Mouse (Mus musculus) intestine, embryonic 16.5 days (tissue): Measurements from ENCODE around the gene Immp2l. TPM values are rescaled to one million over a fixed set of nuclear protein-coding genes. Genes with fewer than 3 reads are reported as not detected.

Experiments
- ATAC-seq: fragments of 200-750 bp; cut with Nextera tagmentation; 2 replicates; pipeline ENCODE4 v1.8.0; 2017; ENCODE audit warnings: moderate TSS enrichment, moderate library complexity
- H3K27ac ChIP-seq: fragments of 300-500 bp; sonication (generic); 2 replicates; pipeline ENCODE4 v1.5.1; 2014; ENCODE audit warnings: mild to moderate bottlenecking, low read length
- H3K27me3 ChIP-seq: fragments of 300-500 bp; sonication (generic); replicated peaks from 2 replicates; pipeline ENCODE4 v1.6.1; 2014; ENCODE audit warnings: low read length, control low read depth, mixed read lengths; ENCODE audit not compliant: control insufficient read depth, insufficient read depth
- H3K36me3 ChIP-seq: fragments of 300-500 bp; sonication (generic); 2 replicates; pipeline ENCODE4 v1.6.1; 2014; ENCODE audit warnings: low read length, control low read depth; ENCODE audit not compliant: control insufficient read depth, insufficient read depth
- H3K4me1 ChIP-seq: fragments of 300-500 bp; sonication (generic); 2 replicates; pipeline ENCODE4 v1.6.1; 2014; ENCODE audit warnings: low read length, control low read depth, mixed read lengths; ENCODE audit not compliant: control insufficient read depth, insufficient read depth
- H3K4me2 ChIP-seq: fragments of 300-500 bp; sonication (generic); 2 replicates; pipeline ENCODE4 v1.6.1; 2014; ENCODE audit warnings: low read depth, low read length, control low read depth
- H3K4me3 ChIP-seq: fragments of 300-500 bp; sonication (generic); 2 replicates; pipeline ENCODE4 v1.5.1; 2014; ENCODE audit warnings: mild to moderate bottlenecking, low read length
- H3K9ac ChIP-seq: fragments of 300-500 bp; sonication (generic); 2 replicates; pipeline ENCODE4 v1.6.1; 2014; ENCODE audit warnings: low read depth, low read length
- H3K9me3 ChIP-seq: fragments of 300-500 bp; sonication (generic); 2 replicates; pipeline ENCODE4 v1.6.1; 2016; ENCODE audit warnings: low read length, control low read depth; ENCODE audit not compliant: control insufficient read depth
- WGBS: fragments of 180-500 bp; shearing (Covaris S2); extraction: QIAGEN DNeasy Blood & Tissue Kit; methylation state at CpG from one replicate; pipeline ENCODE4 v1.1.7; 2014; 5-methylcytosine and 5-hydroxymethylcytosine counted together
- polyA plus RNA-seq: library from polyadenylated mRNA; unstranded; fragments of >200 nt; fragmentation: Nextera tagmentation; extraction: Ambion mirVana; gene quantifications from 2 replicates; pipeline ENCODE4 v1.2.1, GENCODE M21; 2015

Immp2l gene
- polyA plus RNA-seq, 1 experiment from 2014 or later = 36.8 TPM

GRCm38 (mm10) chr12:41349386-41349785, 325.5 kb downstream of the Immp2l start:
- H3K27ac ChIP-seq = no peak overlapping the region

GRCm38 (mm10) chr12:41349814-41350213, 325.9 kb downstream of the Immp2l start:
- no peaks in the 10 kb centered on the region for H3K4me1 ChIP-seq
- no peak overlapping the region for H3K9ac ChIP-seq
- no peaks in the 10 kb centered on the region for H3K27me3 ChIP-seq
- WGBS = 65% methylated on average over 2 of the region's 2 CpGs
- H3K36me3 ChIP-seq = no peaks in the 10 kb centered on the region
- ATAC-seq = no peak
- no peak overlapping the region for H3K4me3 ChIP-seq
- no peak overlapping the region for H3K4me2 ChIP-seq
- H3K27ac ChIP-seq = no peak overlapping the region
- no peaks in the 10 kb centered on the region for H3K9me3 ChIP-seq

More at GRCm38 (mm10) chr12:41349386-41349785, 325.5 kb downstream of the Immp2l start:
- H3K9me3 ChIP-seq = no peaks in the 10 kb centered on the region
- no peak overlapping the region for H3K9ac ChIP-seq
- no peaks in the 10 kb centered on the region for H3K27me3 ChIP-seq
- H3K36me3 ChIP-seq = no peaks in the 10 kb centered on the region
- no peak overlapping the region for H3K4me2 ChIP-seq
- WGBS = 59% methylated on average over 2 of the region's 2 CpGs
- H3K4me1 ChIP-seq = no peaks in the 10 kb centered on the region
- ATAC-seq = no peak
- H3K4me3 ChIP-seq = no peak overlapping the region

GRCm38 (mm10) chr12:41351275-41351674, 327.4 kb downstream of the Immp2l start:
- Histone ChIP-seq H3K9me3 (no peaks in the 10 kb centered on the region), H3K4me3 (no peak overlapping the region), H3K4me2 (no peak overlapping the region), H3K4me1 (no peaks in the 10 kb centered on the region), H3K9ac (no peak overlapping the region), H3K27me3 (no peaks in the 10 kb centered on the region), H3K27ac (no peak overlapping the region), H3K36me3 (no peaks in the 10 kb centered on the region)
- WGBS = 38% methylated on average over 2 of the region's 2 CpGs
- no peak for ATAC-seq

DNA sequence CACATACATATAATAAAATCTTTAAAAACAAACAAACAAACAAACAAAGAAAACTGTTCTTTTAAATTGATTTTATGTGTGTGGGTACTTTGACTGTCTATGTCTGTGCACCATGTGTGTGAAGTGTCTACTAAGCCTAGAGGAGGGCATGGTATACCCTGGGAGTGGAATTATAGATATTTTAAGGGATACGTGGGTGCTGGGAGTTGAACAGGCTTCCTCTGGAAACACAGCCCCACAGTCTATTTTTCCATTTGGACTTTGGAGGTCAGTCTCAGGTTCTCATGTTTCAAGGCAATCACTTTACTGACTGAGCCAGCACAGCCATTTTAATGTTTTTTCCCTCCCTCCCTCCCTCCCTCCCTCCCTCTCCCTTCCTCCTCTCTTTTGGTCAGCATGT, 331.0 kb downstream of the Immp2l start:
- H3K27ac ChIP-seq = no peak overlapping the region
- no peaks in the 10 kb centered on the region for H3K27me3 ChIP-seq
- no peaks in the 10 kb centered on the region for H3K9me3 ChIP-seq
- no peak overlapping the region for H3K4me3 ChIP-seq
- H3K36me3 ChIP-seq = no peaks in the 10 kb centered on the region
- no peak overlapping the region for H3K4me2 ChIP-seq
- 61% methylated on average over 1 of the region's 1 CpGs for WGBS
- H3K4me1 ChIP-seq = no peaks in the 10 kb centered on the region
- no peak overlapping the region for H3K9ac ChIP-seq
- no peak for ATAC-seq

DNA sequence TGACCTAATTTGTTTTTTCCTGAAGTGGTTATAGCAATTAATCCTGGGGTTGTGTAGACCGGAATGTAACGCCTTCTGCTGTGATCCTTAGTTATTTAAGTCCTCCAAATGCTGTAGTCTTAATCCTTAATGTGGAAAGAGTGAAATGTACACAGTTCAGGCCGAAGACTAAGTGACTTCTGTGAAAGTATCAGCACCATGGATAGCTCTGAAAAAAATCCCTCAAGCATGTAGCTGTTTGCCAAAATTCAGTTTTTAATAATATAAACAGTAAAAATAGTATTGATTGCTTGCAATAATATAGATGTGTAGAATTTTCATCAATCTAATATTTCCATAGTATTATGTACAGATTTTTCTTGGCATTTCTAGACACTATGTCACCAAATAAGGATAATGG, 332.1 kb downstream of the Immp2l start:
- 61% methylated on average over 3 of the region's 3 CpGs for WGBS
- Histone ChIP-seq H3K4me3 (no peak overlapping the region), H3K9me3 (no peaks in the 10 kb centered on the region), H3K27ac (no peak overlapping the region), H3K9ac (no peak overlapping the region), H3K4me2 (no peak overlapping the region), H3K36me3 (no peaks in the 10 kb centered on the region), H3K4me1 (no peaks in the 10 kb centered on the region), H3K27me3 (no peaks in the 10 kb centered on the region)
- ATAC-seq = no peak

- no peaks in the 10 kb centered on the region for H3K4me1 ChIP-seq
Measured at GRCm38 (mm10) chr12:41386685-41387084, 362.8 kb downstream of the Immp2l start.

GRCm38 (mm10) chr12:41394231-41394630, 370.3 kb downstream of the Immp2l start:
- H3K9me3 ChIP-seq = no peaks in the 10 kb centered on the region
- H3K4me2 ChIP-seq = no peak overlapping the region
- ATAC-seq = no peak
- H3K27ac ChIP-seq = no peak overlapping the region
- no peak overlapping the region for H3K4me3 ChIP-seq
- H3K4me1 ChIP-seq = no peaks in the 10 kb centered on the region
- no peaks in the 10 kb centered on the region for H3K27me3 ChIP-seq
- no peak overlapping the region for H3K9ac ChIP-seq
- H3K36me3 ChIP-seq = no peaks in the 10 kb centered on the region

More at GRCm38 (mm10) chr12:41386685-41387084, 362.8 kb downstream of the Immp2l start:
- Histone ChIP-seq H3K4me3 (no peak overlapping the region), H3K9me3 (no peaks in the 10 kb centered on the region), H3K27me3 (no peaks in the 10 kb centered on the region), H3K9ac (no peak overlapping the region), H3K4me2 (no peak overlapping the region), H3K27ac (no peak overlapping the region), H3K36me3 (no peaks in the 10 kb centered on the region)
- no peak for ATAC-seq
- WGBS = 74% methylated on average over 1 of the region's 1 CpGs

- Histone ChIP-seq H3K27ac (no peak overlapping the region), H3K9me3 (no peaks in the 10 kb centered on the region), H3K27me3 (no peaks in the 10 kb centered on the region), H3K4me3 (no peak overlapping the region), H3K36me3 (no peaks in the 10 kb centered on the region), H3K9ac (no peak overlapping the region), H3K4me2 (no peak overlapping the region), H3K4me1 (no peaks in the 10 kb centered on the region)
- ATAC-seq = no peak
- 94% methylated on average over 1 of the region's 1 CpGs for WGBS
Measured at GRCm38 (mm10) chr12:41401136-41401535, 377.2 kb downstream of the Immp2l start.

DNA sequence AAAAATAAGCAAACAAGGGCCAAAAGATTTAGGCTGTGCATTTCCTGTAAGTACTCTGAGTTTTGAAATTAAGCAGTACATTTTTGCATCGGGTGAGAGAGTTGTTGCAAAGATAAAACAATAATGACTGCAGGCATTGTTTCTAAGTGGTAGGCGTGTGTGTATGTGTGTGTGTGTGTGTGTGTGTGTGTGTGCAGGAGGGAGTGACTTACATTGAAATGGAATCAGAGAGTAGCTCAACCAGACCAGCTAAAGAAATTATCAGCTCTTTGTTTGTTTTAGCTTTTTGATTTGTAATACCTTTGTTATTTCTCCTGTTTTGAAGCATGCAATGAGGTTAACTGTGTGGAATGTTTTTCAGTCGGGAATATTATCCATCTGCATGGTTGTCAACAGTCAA, 378.0 kb downstream of the Immp2l start:
- Histone ChIP-seq H3K9ac (no peak overlapping the region), H3K4me1 (no peaks in the 10 kb centered on the region), H3K36me3 (no peaks in the 10 kb centered on the region), H3K27ac (no peak overlapping the region), H3K4me2 (no peak overlapping the region), H3K4me3 (no peak overlapping the region), H3K9me3 (no peaks in the 10 kb centered on the region), H3K27me3 (no peaks in the 10 kb centered on the region)
- ATAC-seq = no peak
- WGBS = 52% methylated on average over 3 of the region's 3 CpGs

GRCm38 (mm10) chr12:41409431-41409830, 385.5 kb downstream of the Immp2l start:
- no peak for ATAC-seq
- H3K4me1 ChIP-seq = no peaks in the 10 kb centered on the region
- H3K27ac ChIP-seq = no peak overlapping the region
- no peaks in the 10 kb centered on the region for H3K27me3 ChIP-seq
- no peaks in the 10 kb centered on the region for H3K36me3 ChIP-seq
- WGBS = 35% methylated on average over 3 of the region's 3 CpGs
- H3K4me2 ChIP-seq = no peak overlapping the region
- no peak overlapping the region for H3K9ac ChIP-seq
- no peak overlapping the region for H3K4me3 ChIP-seq
- no peaks in the 10 kb centered on the region for H3K9me3 ChIP-seq
